Mouse (Mus musculus) lung, embryonic 15.5 days (tissue): ENCODE measurements around the gene Arid3a. TPM values are rescaled to one million over a fixed set of nuclear protein-coding genes. Genes with fewer than 3 reads are reported as not detected.
A peak's percentile ranks its signal among the peaks of the same experiment; 100 is the strongest.

Experiments used
- ATAC-seq: fragments of 200-750 bp; cut with Nextera tagmentation; 2 replicates; pipeline ENCODE4 v1.8.0; 2017; ENCODE audit warnings: moderate number of reproducible peaks, borderline replicate concordance; ENCODE audit not compliant: low FRiP score, low TSS enrichment; ENCODE audit errors: extremely low read depth
- H3K27ac ChIP-seq: fragments of 300-500 bp; sonication (generic); 2 replicates; pipeline ENCODE4 v1.5.1; 2015; ENCODE audit warnings: moderate library complexity, mild to moderate bottlenecking, inconsistent platforms
- H3K27me3 ChIP-seq: fragments of 300-500 bp; sonication (generic); 2 replicates; pipeline ENCODE4 v1.6.1; 2015; ENCODE audit warnings: inconsistent platforms
- H3K36me3 ChIP-seq: fragments of 300-500 bp; sonication (generic); 2 replicates; pipeline ENCODE4 v1.6.1; 2015; ENCODE audit warnings: inconsistent platforms
- H3K4me1 ChIP-seq: fragments of 300-500 bp; sonication (generic); 2 replicates; pipeline ENCODE4 v1.6.1; 2015; ENCODE audit warnings: inconsistent platforms
- H3K4me2 ChIP-seq: fragments of 300-500 bp; sonication (generic); 2 replicates; pipeline ENCODE4 v1.6.1; 2015; ENCODE audit warnings: inconsistent platforms, mild to moderate bottlenecking, moderate library complexity
- H3K4me3 ChIP-seq: fragments of 300-500 bp; sonication (generic); 2 replicates; pipeline ENCODE4 v1.5.1; 2015; ENCODE audit warnings: mild to moderate bottlenecking, inconsistent platforms
- H3K9ac ChIP-seq: fragments of 300-500 bp; sonication (generic); 2 replicates; pipeline ENCODE4 v1.6.1; 2015; ENCODE audit warnings: inconsistent platforms
- H3K9me3 ChIP-seq: fragments of 300-500 bp; sonication (generic); 2 replicates; pipeline ENCODE4 v1.6.1; 2016; ENCODE audit warnings: inconsistent platforms
- WGBS: fragments of 180-500 bp; shearing (Covaris S2); methylation state at CpG from one replicate; pipeline ENCODE4 v1.1.7; 2015; 5-methylcytosine and 5-hydroxymethylcytosine counted together
- polyA plus RNA-seq: library from polyadenylated mRNA; unstranded; fragments of >200 nt; fragmentation: Nextera tagmentation; extraction: Ambion mirVana; gene quantifications from 2 replicates; pipeline ENCODE4 v1.2.1, GENCODE M21; 2015

Gene Arid3a
- polyA plus RNA-seq, 1 experiment from 2014 or later: 6.0 TPM

DNA sequence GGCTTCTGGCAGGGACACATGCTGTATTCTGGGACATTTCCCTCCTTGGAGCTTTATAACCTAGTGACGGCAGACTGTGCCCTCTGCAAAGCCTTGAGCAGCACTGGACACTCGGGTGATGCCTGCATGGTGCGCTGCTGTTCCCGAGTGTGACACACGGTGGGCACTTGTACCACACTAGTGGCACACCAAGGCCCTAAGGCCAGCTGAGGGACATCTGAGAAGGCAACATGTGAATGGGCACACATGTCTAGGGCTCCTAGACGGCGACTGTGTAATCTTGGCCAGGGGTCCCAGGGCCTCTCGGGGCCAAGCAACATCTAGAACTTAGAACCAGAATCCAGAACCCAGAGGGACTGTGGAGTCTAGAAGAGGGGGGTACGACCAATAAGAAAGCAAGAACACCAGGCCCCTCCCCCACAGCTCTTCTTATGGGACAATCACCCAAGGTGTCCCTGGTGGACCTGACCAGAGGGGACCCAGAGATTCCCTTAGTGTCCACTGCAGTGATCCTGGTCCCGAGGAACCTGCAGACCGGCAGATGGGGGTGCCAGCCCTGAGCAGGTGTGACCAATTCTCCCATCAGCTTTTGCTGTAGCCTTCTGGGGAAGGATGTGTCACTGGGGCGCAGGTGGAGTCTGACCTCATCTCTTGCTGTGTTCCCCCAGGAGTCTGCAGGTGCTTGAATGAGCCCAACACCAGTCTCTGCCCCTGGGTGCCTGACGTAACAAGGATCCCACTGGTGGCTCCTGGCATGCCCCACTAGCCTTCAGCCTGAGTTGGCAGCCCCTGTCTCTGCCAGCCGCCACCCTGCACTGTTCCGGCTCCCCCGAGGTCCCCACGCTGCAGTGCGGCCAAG lies 3.4 kb downstream of the Arid3a start:
- no peak for ATAC-seq
- H3K4me1 ChIP-seq: peaks cover 77% of the 10 kb centered on the region
- no peaks in the 10 kb centered on the region for H3K9me3 ChIP-seq
- WGBS: 86% methylated on average over 18 of the region's 18 CpGs
- no peak overlapping the region for H3K27ac ChIP-seq
- no peak overlapping the region for H3K4me2 ChIP-seq
- 0 out of 2 replicates have a peak, but pooled peaks cover 3% of the 10 kb centered on the region for H3K36me3 ChIP-seq
- H3K9ac ChIP-seq: no peak overlapping the region
- H3K27me3 ChIP-seq: no peaks in the 10 kb centered on the region
- no peak overlapping the region for H3K4me3 ChIP-seq

- ATAC-seq: no peak
- H3K36me3 ChIP-seq: 0 out of 2 replicates have a peak, but pooled peaks cover 3% of the 10 kb centered on the region
These were observed 4.0 kb downstream of the Arid3a start for GRCm38 (mm10) chr10:79930826-79931186.

DNA sequence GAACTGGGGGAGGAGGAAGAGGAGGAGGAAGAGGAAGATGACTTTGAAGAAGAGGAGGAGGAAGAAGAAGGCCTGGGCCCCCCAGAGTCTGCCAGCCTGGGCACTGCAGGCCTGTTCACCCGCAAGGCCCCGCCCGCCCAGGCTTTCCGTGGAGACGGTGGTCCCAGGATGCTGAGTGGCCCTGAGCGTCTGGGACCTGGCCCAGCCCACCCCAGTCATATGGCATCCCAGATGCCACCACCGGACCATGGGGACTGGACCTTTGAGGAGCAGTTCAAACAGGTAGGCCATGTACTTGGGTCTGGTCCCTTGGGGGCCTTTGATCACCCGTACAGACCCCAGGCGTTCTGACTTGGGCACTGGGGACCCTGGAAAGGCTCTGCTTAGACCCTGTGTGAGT lies 5.0 kb downstream of the Arid3a start:
- no peak overlapping the region for H3K9ac ChIP-seq
- H3K4me2 ChIP-seq: no peak overlapping the region
- no peaks in the 10 kb centered on the region for H3K27me3 ChIP-seq
- 80% methylated on average over 9 of the region's 9 CpGs for WGBS
- ATAC-seq: no peak
- no peaks in the 10 kb centered on the region for H3K9me3 ChIP-seq
- peaks cover 82% of the 10 kb centered on the region for H3K4me1 ChIP-seq
- H3K27ac ChIP-seq: peak overlapping the region; percentile 77
- H3K4me3 ChIP-seq: no peak overlapping the region
- H3K36me3 ChIP-seq: 0 out of 2 replicates have a peak, but pooled peaks cover 3% of the 10 kb centered on the region

More at GRCm38 (mm10) chr10:79930826-79931186, 4.0 kb downstream of the Arid3a start:
- H3K27me3 ChIP-seq: no peaks in the 10 kb centered on the region
- 87% methylated on average over 16 of the region's 16 CpGs for WGBS
- H3K4me2 ChIP-seq: no peak overlapping the region
- H3K4me3 ChIP-seq: no peak overlapping the region
- H3K4me1 ChIP-seq: peaks cover 78% of the 10 kb centered on the region
- H3K9me3 ChIP-seq: no peaks in the 10 kb centered on the region
- H3K9ac ChIP-seq: no peak overlapping the region
- no peak overlapping the region for H3K27ac ChIP-seq

DNA sequence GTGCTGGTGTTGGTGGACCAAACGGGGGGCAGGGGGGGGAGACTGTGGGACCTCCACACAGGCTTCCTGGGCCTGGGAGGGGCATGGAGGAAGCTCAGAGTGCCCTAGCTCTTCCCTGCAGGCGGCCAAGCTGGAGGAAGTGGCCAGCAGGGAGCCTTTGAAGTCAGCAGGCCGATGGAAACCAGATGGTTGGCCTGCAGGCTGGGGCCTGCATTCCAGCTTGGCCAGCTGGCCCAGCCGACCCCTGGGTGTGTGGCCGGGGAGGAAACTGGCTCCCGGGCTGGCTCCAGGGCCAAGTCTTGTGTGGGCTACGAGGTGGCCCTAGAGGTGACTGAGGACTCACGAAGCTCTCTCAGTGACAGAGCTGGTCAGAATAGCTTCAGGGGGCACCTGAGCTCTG lies 5.9 kb downstream of the Arid3a start:
- peak; percentile 44; the same call in 1 of the 2 replicates for ATAC-seq
- H3K27me3 ChIP-seq: no peaks in the 10 kb centered on the region
- H3K4me1 ChIP-seq: peaks cover 92% of the 10 kb centered on the region
- 0 out of 2 replicates have a peak overlapping the region, but pooled peaks have one; percentile 4 for H3K4me3 ChIP-seq
- 23% methylated on average over 8 of the region's 8 CpGs for WGBS
- peak overlapping the region; percentile 77 for H3K27ac ChIP-seq
- no peaks in the 10 kb centered on the region for H3K9me3 ChIP-seq
- peak overlapping the region; percentile 1; the same call in 1 of the 2 replicates for H3K4me2 ChIP-seq
- H3K9ac ChIP-seq: no peak overlapping the region
- 0 out of 2 replicates have a peak, but pooled peaks cover 3% of the 10 kb centered on the region for H3K36me3 ChIP-seq

DNA sequence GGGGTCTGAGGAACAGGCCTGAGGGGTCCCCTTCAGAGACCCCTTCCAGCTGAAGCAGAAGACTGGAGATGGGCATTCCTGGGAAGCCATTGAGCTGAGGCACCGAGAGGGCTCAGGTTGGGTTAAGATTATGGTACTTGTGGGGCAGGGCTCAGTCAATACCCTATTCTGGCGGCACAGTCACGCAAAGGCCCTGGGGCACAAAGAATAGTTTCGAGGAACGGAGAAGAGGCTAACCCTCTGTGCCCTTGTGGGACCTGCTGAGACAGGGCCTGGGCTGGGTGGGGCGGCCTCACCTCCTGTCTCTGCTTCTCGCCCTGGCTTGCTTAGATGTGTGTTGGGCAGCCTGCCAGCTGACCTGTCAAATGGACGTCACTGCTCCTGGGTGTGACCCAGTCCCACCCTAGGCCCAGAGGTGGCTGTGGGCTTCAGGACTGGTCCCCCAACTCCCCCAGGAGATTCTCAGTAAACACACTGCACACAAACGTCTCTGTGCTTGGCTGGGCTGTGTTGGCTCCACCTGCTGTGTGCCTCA lies 6.4 kb downstream of the Arid3a start:
- 54% methylated on average over 9 of the region's 9 CpGs for WGBS
- H3K9ac ChIP-seq: no peak overlapping the region
- peak overlapping the region; percentile 1; the same call in 1 of the 2 replicates for H3K4me2 ChIP-seq
- H3K4me3 ChIP-seq: no peak overlapping the region
- no peak for ATAC-seq
- H3K9me3 ChIP-seq: no peaks in the 10 kb centered on the region
- H3K27ac ChIP-seq: peak overlapping the region; percentile 77
- no peaks in the 10 kb centered on the region for H3K27me3 ChIP-seq
- H3K36me3 ChIP-seq: 0 out of 2 replicates have a peak, but pooled peaks cover 3% of the 10 kb centered on the region
- peaks cover 95% of the 10 kb centered on the region for H3K4me1 ChIP-seq

DNA sequence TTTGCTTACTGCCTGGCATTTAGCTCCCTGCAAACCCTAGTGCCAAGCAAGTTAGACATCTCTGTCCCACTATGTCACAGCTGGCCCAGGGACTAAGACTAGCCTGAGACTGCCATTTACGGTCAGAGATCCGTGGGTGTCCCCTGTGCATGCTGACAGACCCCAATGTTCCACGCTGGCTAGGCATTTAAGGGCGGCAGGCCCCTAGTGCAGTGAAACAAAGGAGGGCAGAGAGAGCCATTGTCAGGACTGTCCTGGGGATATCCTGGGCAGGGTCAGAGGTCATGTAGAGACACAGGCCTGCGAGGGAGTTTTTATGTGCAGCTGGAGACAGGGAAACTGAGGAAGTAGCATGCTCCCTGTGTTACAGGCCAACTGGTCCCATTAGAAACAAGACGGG lies 7.0 kb downstream of the Arid3a start:
- Histone ChIP-seq H3K27ac (peak overlapping the region; percentile 52), H3K4me1 (peaks cover 93% of the 10 kb centered on the region), H3K36me3 (0 out of 2 replicates have a peak, but pooled peaks cover 3% of the 10 kb centered on the region), H3K9ac (no peak overlapping the region), H3K4me3 (no peak overlapping the region), H3K9me3 (no peaks in the 10 kb centered on the region), H3K27me3 (no peaks in the 10 kb centered on the region), H3K4me2 (no peak overlapping the region)
- WGBS: 65% methylated on average over 6 of the region's 6 CpGs
- no peak for ATAC-seq

- 0 out of 2 replicates have a peak, but pooled peaks cover 3% of the 10 kb centered on the region for H3K36me3 ChIP-seq
- 38% methylated on average over 13 of the region's 13 CpGs for WGBS
- H3K27me3 ChIP-seq: no peaks in the 10 kb centered on the region
- H3K9me3 ChIP-seq: no peaks in the 10 kb centered on the region
- no peak overlapping the region for H3K9ac ChIP-seq
- peaks cover 89% of the 10 kb centered on the region for H3K4me1 ChIP-seq
- H3K4me3 ChIP-seq: no peak overlapping the region
- H3K4me2 ChIP-seq: no peak overlapping the region
- H3K27ac ChIP-seq: peak overlapping the region; percentile 52
- peak; percentile 63 for ATAC-seq
These were observed 7.5 kb downstream of the Arid3a start for GRCm38 (mm10) chr10:79934272-79934721.

DNA sequence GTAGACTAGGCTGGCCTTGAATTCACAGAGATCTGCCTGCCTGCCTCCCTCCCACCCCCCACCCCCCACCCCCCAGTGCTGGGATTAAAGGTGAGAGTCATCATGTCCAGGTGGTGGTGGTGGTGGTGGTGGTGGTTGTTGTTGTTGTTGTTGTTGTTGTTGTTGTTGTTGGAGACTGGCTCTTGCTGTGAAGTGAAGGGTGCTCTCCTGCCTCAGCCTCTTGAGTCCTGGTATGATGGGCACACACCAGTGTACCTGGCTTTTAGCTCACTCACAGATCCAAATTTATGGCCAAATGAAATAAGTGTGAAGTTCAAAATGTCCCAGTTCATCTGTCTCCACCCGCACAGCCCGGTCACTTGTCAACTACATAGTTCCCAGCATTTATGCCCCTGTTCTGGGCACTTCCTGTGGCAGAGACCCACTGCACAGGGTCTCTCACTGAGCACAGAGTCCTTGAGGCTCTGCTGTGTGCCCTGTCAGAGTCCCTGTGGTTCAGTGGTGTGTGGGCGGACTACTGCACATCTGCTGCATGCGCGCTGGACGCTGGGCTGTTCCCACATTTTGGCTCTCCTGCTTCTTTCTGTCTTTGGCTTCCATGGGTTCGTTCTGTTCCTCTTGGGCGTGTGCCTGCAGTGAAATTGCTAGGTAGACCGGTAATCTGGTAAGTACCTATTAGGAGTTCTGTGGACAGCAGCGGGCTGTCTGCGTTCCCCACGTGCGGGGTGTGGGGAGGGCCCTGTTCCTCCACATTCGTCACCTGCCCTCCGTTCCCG lies 8.1 kb downstream of the Arid3a start:
- Histone ChIP-seq H3K36me3 (0 out of 2 replicates have a peak, but pooled peaks cover 3% of the 10 kb centered on the region), H3K4me1 (peaks cover 82% of the 10 kb centered on the region), H3K4me3 (no peak overlapping the region), H3K27me3 (no peaks in the 10 kb centered on the region), H3K9ac (no peak overlapping the region), H3K27ac (peak overlapping the region; percentile 52), H3K4me2 (no peak overlapping the region), H3K9me3 (no peaks in the 10 kb centered on the region)
- WGBS: 85% methylated on average over 16 of the region's 16 CpGs
- no peak for ATAC-seq

GRCm38 (mm10) chr10:79936284-79936910 lies 9.6 kb downstream of the Arid3a start:
- H3K4me3 ChIP-seq: peak overlapping the region; percentile 2; the same call in 1 of the 2 replicates
- WGBS: 37% methylated on average over 10 of the region's 10 CpGs
- 0 out of 2 replicates have a peak, but pooled peaks cover 3% of the 10 kb centered on the region for H3K36me3 ChIP-seq
- H3K9me3 ChIP-seq: no peaks in the 10 kb centered on the region
- peak overlapping the region; percentile 82 for H3K27ac ChIP-seq
- peak overlapping the region; percentile 45 for H3K4me2 ChIP-seq
- H3K4me1 ChIP-seq: peaks cover 77% of the 10 kb centered on the region
- no peaks in the 10 kb centered on the region for H3K27me3 ChIP-seq
- H3K9ac ChIP-seq: no peak overlapping the region; the same call in 1 of the 2 replicates
- no peak for ATAC-seq

DNA sequence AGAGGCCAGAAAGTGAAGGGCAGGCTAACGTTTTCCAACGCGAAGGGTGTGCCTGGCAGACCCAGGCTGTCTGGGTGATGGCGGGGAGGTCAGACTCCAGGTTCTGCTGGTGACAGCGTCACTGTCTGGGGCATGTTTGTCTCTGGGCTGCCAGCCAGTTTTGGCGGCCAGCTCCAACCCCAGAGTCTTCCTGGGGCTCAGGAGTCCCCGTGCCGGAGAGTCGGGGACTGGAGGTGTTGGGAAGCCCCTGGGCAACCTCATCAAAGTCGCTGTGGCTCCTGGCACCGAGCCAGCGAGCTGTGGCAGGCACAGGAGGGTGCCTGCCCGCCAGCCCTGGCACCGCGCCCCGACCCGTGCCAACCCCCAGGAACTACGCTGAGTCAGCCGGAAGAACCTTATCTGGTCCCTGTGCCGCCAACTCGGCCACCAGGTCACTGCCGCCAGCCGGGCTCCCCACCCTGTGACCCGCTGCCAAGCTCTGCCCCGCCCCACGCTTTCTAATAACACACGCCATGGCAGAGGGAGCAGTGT lies 10.1 kb downstream of the Arid3a start:
- Histone ChIP-seq H3K27ac (peak overlapping the region; percentile 82), H3K27me3 (no peaks in the 10 kb centered on the region), H3K4me2 (peak overlapping the region; percentile 45), H3K9ac (no peak overlapping the region; the same call in none of the 2 replicates), H3K36me3 (peaks cover 6% of the 10 kb centered on the region; the same call in 1 of the 2 replicates), H3K4me1 (peaks cover 71% of the 10 kb centered on the region), H3K9me3 (no peaks in the 10 kb centered on the region), H3K4me3 (peak overlapping the region; percentile 2; the same call in 1 of the 2 replicates)
- ATAC-seq: peak; percentile 33
- WGBS: 32% methylated on average over 27 of the region's 27 CpGs
